Mouse (Mus musculus): Measurements from ENCODE around the gene Hs1bp3. TPM values are rescaled to one million over a fixed set of nuclear protein-coding genes. Genes with fewer than 3 reads are reported as not detected.
A peak's percentile ranks its signal among the peaks of the same experiment; 100 is the strongest.

The Hs1bp3 gene
- total RNA-seq, 1 experiment from 2014 or later, result 7.7 TPM

- no peak for ATAC-seq (replicated peaks in 1 of 2; ENCODE audit: insufficient read depth in 1 of 2, low FRiP score in 2 of 2, low TSS enrichment in 1 of 2, low read depth in 1 of 2, poor library complexity in 2 of 2, severe bottlenecking in 2 of 2)
These were observed 14.4 kb downstream of the Hs1bp3 start for GRCm38 (mm10) chr12:8327675-8328053.

DNA sequence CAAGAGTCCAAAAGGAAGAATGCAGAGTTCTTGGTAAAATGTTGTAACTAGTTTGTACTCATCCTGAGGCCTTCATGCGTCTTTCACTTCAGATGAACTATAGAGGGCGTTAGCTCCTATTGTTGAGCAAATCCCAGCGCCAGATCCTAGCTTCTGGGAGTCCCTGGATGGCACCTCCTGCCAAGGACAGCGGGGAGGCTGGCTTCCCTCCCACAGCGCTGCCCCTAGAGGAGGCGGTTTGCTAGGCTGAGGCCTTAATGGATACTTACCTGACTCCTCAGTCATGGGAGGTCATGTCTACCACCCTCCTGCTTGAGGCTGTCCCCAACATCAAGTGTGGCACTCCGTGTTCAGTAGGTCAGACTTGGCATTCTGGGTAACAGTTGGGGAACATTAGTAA is 16.0 kb downstream of the Hs1bp3 start:
- ATAC-seq (replicated peaks in 1 of 2; ENCODE audit: insufficient read depth in 1 of 2, low FRiP score in 2 of 2, low TSS enrichment in 1 of 2, low read depth in 1 of 2, poor library complexity in 2 of 2, severe bottlenecking in 2 of 2), result no peak

DNA sequence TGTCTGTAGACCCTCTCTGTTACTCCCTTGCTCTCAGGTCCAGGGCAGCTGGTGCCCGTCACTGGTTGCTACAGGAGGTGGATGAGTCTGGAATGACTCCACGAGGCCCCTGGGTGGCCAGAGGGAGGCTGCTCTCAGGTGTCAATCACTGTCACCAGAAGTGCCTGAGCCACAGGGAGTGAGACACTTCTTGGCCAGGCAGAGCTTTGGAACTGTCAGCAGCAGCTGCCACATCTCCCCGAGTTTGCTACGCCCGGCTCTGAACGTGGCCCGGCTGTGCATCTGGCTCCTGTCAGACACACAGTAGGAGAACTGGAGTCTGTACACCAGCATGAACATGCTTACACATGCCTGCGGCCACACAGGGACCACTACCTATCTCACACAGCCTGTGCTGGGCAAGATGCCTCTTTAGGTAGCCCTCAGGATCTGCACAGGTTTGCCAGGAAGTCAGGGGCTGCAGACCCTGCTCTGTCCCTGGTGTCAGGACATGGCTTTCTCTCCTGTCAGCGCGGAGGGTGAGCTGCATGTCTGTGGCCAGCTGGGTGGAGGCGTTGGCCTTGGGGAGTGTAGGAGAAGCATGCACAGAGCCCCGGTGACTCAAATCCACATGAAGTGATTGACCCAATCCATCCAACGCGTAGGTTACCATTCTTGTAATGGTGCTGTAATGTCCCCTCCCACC is 18.4 kb downstream of the Hs1bp3 start:
- no peak for ATAC-seq (replicated peaks in 1 of 2; ENCODE audit: insufficient read depth in 1 of 2, low FRiP score in 2 of 2, low TSS enrichment in 1 of 2, low read depth in 1 of 2, poor library complexity in 2 of 2, severe bottlenecking in 2 of 2)

GRCm38 (mm10) chr12:8332174-8332542 is 18.9 kb downstream of the Hs1bp3 start:
- 0 out of 4 replicates have a peak, but pooled peaks of 1 of the 2 experiments have one; percentile 8 for ATAC-seq (replicated peaks in 1 of 2; ENCODE audit: insufficient read depth in 1 of 2, low FRiP score in 2 of 2, low TSS enrichment in 1 of 2, low read depth in 1 of 2, poor library complexity in 2 of 2, severe bottlenecking in 2 of 2)

DNA sequence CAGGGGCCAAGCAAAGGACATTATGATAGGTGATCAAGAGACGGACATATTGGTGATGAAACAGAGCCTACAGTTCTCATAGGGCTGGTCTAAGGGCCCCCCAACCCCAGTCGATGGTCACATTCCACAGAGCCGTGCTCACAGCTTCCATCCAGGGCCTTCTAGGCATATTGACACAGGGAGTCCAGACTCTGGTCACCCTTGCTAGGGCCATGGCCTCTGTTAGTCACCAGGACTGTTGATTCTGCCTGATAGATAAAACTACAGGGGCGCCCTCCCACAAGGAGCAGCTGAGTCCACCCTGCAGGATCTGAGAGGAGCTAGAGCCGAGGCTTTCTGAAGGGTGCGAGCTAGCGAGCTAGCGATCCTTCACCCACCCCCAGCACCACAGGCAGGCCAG is 20.4 kb downstream of the Hs1bp3 start:
- ATAC-seq (replicated peaks in 1 of 2; ENCODE audit: insufficient read depth in 1 of 2, low FRiP score in 2 of 2, low TSS enrichment in 1 of 2, low read depth in 1 of 2, poor library complexity in 2 of 2, severe bottlenecking in 2 of 2), result no peak

DNA sequence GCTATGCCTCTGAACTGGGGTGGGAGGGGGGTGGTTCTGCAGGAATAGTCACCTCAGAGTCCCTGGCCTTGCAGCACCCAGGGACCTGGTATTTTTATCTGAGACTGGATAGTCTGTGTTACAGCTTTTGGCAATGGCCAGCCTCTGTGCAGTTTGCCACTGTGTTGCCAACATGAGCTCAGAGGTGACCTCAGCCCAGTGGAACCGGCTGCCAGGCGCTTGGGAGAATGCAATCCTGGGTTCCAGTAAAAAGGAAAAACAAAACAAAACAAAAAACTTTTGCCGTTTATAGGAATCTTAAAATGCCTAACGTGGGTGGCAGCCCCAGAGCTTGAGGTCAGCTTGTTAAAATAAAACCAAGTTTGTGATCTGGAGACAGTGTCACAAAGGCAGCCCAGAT is 21.0 kb downstream of the Hs1bp3 start:
- ATAC-seq (replicated peaks in 1 of 2; ENCODE audit: insufficient read depth in 1 of 2, low FRiP score in 2 of 2, low TSS enrichment in 1 of 2, low read depth in 1 of 2, poor library complexity in 2 of 2, severe bottlenecking in 2 of 2), result no peak

- no peak for ATAC-seq (replicated peaks in 1 of 2; ENCODE audit: insufficient read depth in 1 of 2, low FRiP score in 2 of 2, low TSS enrichment in 1 of 2, low read depth in 1 of 2, poor library complexity in 2 of 2, severe bottlenecking in 2 of 2)
These were observed 22.3 kb downstream of the Hs1bp3 start for GRCm38 (mm10) chr12:8335503-8335902.

GRCm38 (mm10) chr12:8336601-8337285 is 23.5 kb downstream of the Hs1bp3 start:
- ATAC-seq (replicated peaks in 1 of 2; ENCODE audit: insufficient read depth in 1 of 2, low FRiP score in 2 of 2, low TSS enrichment in 1 of 2, low read depth in 1 of 2, poor library complexity in 2 of 2, severe bottlenecking in 2 of 2), result no peak

GRCm38 (mm10) chr12:8337286-8338060 is 24.2 kb downstream of the Hs1bp3 start:
- no peak for ATAC-seq (replicated peaks in 1 of 2; ENCODE audit: insufficient read depth in 1 of 2, low FRiP score in 2 of 2, low TSS enrichment in 1 of 2, low read depth in 1 of 2, poor library complexity in 2 of 2, severe bottlenecking in 2 of 2)

GRCm38 (mm10) chr12:8338491-8338890 is 25.3 kb downstream of the Hs1bp3 start:
- no peak for ATAC-seq (replicated peaks in 1 of 2; ENCODE audit: insufficient read depth in 1 of 2, low FRiP score in 2 of 2, low TSS enrichment in 1 of 2, low read depth in 1 of 2, poor library complexity in 2 of 2, severe bottlenecking in 2 of 2)

DNA sequence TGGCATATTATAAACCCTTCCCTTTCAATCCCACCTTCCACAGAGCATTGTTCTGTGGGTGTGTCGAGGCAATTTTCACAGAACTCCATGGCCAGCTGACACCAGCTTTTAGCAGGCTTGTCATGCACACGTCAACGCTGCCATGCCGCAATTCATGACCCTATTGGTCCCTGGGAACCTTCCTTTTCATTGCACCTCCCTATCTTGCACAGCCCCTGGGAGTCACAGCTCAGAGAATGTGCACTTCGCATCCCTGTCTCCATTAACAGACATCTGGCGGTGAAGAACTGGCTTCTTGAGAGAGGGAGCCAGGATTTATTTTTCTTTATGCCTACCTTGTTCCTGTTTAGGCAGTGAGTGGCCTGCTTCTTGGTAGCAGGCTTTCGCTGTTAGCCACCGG is 25.7 kb downstream of the Hs1bp3 start:
- no peak for ATAC-seq (replicated peaks in 1 of 2; ENCODE audit: insufficient read depth in 1 of 2, low FRiP score in 2 of 2, low TSS enrichment in 1 of 2, low read depth in 1 of 2, poor library complexity in 2 of 2, severe bottlenecking in 2 of 2)

- ATAC-seq (replicated peaks in 1 of 2; ENCODE audit: insufficient read depth in 1 of 2, low FRiP score in 2 of 2, low TSS enrichment in 1 of 2, low read depth in 1 of 2, poor library complexity in 2 of 2, severe bottlenecking in 2 of 2), result no peak
These were observed 26.5 kb downstream of the Hs1bp3 start for GRCm38 (mm10) chr12:8339591-8340319.

GRCm38 (mm10) chr12:8341008-8341407 is 27.8 kb downstream of the Hs1bp3 start:
- ATAC-seq (replicated peaks in 1 of 2; ENCODE audit: insufficient read depth in 1 of 2, low FRiP score in 2 of 2, low TSS enrichment in 1 of 2, low read depth in 1 of 2, poor library complexity in 2 of 2, severe bottlenecking in 2 of 2), result no peak

DNA sequence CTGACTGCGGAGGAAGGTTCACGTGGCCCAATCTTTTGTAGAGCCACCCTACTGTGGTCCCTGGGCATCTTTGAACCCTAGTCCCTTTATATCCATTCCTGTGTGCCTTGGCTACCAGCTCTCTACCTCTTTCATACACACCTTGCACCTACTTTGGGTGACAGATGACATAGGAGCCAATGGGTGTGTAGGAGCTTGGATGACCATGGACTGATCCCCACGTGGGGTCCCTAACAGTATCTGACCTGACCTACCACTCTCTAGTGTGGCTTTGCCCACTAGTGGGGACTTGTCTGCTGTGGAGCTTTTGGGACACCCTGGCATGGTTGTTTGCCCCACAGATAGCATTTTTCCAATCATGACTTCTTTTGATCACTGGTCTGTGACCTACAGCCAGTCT is 30.1 kb downstream of the Hs1bp3 start:
- ATAC-seq (replicated peaks in 1 of 2; ENCODE audit: insufficient read depth in 1 of 2, low FRiP score in 2 of 2, low TSS enrichment in 1 of 2, low read depth in 1 of 2, poor library complexity in 2 of 2, severe bottlenecking in 2 of 2), result no peak

DNA sequence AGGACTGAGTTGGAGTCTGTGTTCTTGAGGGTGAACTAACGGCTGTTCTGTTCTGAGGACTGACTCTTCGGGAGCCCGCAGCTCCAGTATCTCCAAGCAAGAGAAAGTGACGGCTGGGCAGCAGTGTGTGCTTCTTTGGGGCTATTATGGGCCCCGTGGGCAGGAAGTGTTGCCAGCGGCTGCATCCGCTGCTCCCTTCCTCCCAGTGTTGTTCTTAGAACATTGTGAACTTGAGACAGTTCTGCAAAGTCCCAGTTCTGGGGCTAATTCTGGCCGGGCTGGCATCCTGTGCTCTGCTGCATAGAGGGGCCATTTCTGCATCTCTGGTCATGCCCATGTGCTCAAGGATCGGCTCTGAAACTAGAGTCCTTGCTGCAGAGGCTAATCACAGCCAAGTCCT is 31.7 kb downstream of the Hs1bp3 start:
- ATAC-seq (replicated peaks in 1 of 2; ENCODE audit: insufficient read depth in 1 of 2, low FRiP score in 2 of 2, low TSS enrichment in 1 of 2, low read depth in 1 of 2, poor library complexity in 2 of 2, severe bottlenecking in 2 of 2), result peak; percentile 81 to 84

- ATAC-seq (replicated peaks in 1 of 2; ENCODE audit: insufficient read depth in 1 of 2, low FRiP score in 2 of 2, low TSS enrichment in 1 of 2, low read depth in 1 of 2, poor library complexity in 2 of 2, severe bottlenecking in 2 of 2), result peak in 1 of 2 experiments; percentile 5; a peak in 1 of 4 replicates
These were observed 32.3 kb downstream of the Hs1bp3 start for GRCm38 (mm10) chr12:8345539-8345938.

GRCm38 (mm10) chr12:8347746-8348462 is 34.7 kb downstream of the Hs1bp3 start:
- peak; percentile 46 to 55 for ATAC-seq (replicated peaks in 1 of 2; ENCODE audit: insufficient read depth in 1 of 2, low FRiP score in 2 of 2, low TSS enrichment in 1 of 2, low read depth in 1 of 2, poor library complexity in 2 of 2, severe bottlenecking in 2 of 2)
